Mouse (Mus musculus): Measurements from ENCODE around the gene Prdm1.
A peak's percentile ranks its signal among the peaks of the same experiment; 100 is the strongest.

The Prdm1 gene

DNA sequence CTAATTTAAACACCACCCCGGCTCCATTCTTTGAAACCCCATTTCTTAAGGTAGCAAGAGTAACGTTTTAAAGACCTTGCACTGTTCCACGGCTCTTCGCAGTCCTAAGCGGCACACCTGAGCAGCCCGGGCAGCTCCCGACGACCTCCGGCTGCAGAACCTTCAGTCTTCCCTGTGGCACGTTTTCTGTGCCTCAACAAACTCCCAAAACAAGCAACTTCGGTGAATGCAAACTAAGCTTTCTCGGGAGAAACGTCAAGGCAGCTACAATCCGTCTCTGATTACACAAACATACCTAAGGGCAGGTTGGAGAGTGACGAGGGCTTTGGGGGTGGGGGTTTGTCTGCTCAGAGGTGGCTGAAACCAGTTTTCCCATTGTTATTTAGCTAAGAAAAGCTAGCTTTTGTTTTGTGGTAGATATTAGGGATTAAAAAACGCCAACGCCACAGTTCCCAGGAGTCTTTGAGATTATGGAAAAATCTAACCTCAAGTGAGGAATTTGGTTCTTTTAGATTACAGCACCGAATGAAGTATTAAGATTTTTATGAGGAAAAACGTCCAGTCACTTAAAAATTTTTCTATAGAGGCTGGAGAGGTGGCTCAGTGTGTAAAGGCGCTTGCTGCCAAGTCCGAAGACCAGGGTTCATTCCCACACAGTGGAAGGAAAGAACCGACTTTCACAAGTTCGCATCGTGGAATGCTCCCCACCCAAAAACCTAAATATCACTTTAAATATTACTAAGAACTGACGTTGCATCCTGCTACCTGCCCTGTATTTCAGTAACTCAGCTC, at the start of gene Prdm1:
Gene Prdm1 (minus strand): TSS at position 211 of the 792 bp plus-strand sequence.
- peak; percentile 33 for DNase-seq

DNA sequence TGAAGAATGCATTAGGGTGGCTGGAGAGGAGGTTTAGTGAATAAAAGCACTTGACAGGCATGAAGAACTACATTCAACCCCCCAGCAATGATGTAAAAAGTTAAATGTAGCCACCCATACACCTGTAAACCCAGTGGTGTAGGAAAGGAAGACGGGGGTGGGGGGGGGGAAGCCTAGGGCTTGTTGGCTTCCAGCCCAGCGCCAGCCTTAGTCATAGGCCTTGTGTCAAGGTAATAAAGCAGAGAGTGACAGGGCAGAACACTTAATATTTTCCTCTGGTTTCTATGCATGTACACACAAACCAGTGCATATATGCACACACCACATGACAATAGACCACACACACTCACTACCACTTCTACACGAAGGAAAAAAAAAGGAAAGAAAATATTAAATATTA, 37.7 kb upstream of the Prdm1 start:
- DNase-seq: no peak

DNA sequence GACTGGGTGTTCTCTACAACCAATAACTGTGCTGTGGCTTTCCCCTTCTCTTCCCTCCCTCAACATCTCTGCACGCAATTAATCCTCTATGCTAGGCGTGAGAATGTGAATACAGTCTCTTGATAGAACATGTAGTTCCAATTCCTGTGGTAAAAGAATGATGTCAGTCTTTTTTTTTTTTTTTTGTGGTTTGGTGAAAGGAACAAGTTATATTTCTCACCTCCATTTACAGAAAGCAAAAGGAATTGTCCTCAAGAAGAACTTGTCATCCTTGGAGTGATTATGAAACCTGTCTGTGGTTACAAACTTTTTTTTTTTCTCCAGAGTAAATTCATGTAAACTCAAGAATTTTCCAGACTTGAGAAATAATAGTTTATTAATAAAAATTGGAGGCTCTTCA, 36.8 kb upstream of the Prdm1 start:
- no peak for DNase-seq

DNA sequence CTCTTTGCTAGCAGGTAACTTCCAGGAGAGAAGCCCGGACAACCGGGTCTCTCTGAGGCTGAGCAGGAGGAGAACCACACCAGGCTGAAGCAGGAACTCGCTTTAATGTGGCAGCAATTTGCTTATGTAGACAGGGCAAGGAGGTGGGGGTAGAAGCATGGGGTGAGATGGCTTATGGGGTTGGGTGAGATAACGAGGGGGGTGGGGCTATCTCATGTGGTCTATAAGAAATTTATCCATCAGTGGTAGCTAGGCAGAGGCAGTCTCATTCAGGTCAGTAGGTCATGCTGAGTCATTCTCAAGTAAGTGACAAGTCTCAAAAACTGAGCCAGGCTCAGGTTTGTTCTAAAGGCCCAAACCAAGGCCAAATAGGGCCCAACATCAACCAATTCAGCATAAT, 28.5 kb upstream of the Prdm1 start:
- DNase-seq: no peak

DNA sequence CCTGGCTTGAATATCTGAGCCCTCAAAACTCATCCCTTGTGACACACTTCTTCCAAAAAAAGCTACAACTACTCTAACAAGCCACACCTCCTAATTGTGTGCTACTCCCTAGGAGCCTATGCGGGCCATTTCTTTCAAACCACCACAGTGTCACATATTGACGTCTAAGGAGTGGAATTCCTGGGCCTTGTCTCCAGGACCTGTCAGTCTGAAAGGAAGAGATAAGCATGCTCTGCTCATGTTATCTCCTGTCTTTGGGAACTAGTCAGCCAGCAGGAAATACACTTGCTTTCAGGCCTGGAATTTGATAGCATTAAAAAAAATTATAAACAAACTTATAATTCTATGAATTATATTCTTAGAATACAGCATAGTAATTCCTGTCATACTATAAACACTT, 27.0 kb upstream of the Prdm1 start:
- no peak for DNase-seq

DNA sequence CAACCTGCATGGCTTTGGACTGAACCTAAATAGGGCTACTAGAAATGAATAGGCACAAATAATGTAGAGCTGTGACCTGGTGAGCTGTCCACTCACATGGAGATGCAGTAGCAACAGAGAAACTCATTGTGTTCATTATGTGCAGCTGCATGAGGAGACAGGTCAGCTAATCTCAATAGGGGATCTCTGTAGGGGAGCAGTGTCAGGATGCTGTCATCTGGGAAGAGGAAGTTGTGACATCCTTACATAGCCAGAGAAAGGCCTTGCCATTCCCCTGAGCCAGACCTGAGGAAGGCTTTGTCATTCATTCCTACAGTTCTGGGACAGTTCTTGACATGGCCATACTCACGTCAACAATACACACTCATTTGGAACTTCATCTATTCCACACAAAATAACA, 25.3 kb upstream of the Prdm1 start:
- no peak for DNase-seq

DNA sequence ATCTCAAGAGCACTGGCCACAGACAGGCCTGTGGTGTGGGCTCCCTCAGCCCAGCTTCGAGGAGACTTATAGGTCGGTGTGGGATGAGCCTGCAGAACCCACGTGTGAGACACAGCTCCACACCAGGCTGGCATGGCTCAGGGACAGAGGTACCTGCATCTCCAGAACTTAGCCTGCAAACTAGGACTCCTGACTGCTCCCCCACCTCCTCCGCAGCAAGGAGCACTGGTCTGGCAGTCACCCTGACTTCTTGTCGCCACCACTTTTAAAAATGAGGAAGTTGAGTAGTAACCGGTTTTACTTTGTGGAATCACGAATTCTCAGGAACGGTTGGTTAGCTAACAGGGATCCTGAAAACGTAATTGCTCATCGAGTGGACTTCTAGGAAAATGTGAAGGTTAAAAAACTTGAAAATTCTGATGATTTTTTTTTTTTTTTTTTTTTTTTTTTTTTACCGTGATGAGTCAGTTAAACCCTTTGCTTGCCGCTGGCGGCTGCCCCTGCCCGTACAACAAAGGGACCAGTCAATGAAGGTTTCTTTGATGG, 10.8 kb upstream of the Prdm1 start:
- DNase-seq: no peak

DNA sequence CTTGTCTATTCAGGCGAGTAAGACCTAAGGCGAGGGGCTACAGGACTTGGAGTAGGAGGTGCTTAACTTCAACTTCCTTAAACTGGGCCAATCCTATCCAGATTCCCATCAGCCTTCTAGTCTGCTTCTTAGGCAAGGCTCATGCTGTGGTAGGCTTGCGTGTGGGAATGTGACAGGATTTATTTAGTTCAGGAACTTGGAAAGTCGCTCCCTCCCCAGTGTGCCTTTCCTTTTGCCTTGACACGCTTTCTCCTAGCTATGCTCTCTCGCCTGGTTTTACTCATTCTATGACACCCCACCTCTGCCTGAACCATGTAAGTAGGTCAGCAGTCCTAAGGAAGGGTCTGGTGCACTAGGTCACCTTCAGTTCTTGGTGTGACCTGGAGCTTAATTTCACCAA, 9.8 kb upstream of the Prdm1 start:
- DNase-seq: no peak

DNA sequence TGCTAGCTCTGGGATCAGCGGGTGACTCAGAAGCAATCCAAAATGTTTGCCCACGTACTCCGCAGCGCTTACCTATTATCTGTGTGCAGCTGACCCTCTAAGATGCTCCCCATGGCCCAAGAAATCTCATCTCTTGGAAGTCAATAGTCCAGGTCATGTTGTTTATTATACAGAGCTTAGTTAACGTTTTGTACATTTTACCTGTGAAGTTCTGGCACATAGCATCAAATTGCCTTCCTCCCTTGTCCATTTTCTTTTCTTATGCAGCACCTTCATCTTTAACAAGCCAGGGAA, 1.7 kb upstream of the Prdm1 start:
- DNase-seq: no peak

DNA sequence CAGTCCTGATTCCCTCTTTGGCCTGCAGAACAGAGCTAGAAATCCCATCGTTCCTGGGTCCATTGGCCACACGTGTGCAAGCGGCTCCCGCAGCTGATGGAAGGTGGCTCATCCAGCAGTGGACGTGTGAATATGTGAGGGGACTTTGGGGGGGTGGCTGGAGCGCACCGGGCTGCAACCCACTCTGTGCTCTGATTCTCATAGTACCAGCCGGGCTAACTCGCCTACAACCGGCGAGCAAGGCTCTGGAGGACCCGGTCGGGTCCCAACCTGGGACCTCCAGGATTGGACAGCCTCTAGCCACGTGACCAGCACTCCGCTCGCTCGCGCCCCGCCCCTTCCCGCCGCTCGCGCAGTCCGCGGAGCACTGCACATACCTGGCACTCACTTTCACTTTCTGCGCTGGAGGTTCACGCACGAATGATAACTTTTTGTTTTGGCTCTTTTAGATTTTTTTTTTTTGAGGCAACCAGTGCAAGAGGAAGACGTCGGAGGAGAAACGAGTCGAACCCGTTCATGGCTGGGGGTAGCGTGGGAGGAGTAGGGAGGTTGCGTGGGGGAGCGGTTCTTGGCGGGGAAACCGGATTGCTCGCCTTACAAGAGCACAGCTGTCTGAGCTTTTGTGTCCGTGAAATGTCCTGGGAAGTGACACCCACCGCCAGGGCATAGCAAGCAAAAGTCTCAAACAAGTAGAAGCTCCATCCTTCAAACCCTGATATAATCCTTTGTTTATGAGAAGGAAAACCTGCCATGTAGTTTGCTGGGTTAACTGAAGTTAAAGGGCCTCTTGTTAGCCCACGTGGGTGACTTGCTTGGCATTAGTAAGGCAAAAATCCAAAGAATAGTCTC, 1.1 kb upstream of the Prdm1 start:
- peak; percentile 89 for DNase-seq

DNA sequence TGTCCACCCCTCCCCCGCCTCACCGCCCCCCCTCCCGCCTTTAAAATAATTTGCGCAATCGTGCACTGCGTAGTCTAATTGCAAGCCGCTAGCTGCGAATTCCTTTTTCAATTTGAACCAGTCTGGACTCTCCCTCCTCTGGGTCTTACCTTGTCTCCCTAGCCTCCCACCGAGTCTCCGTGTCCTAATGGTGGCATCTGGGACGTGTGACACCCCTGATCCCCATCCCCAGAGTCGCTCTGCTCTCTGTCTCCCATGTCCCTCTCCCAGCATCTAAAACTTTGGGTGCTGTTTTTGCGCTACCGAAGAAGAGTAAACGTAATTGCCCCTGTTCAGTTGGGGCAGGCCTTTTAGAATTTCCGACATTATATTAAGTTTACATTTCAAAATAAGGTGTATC, 650 bp downstream of the Prdm1 start:
- DNase-seq: peak; percentile 19

DNA sequence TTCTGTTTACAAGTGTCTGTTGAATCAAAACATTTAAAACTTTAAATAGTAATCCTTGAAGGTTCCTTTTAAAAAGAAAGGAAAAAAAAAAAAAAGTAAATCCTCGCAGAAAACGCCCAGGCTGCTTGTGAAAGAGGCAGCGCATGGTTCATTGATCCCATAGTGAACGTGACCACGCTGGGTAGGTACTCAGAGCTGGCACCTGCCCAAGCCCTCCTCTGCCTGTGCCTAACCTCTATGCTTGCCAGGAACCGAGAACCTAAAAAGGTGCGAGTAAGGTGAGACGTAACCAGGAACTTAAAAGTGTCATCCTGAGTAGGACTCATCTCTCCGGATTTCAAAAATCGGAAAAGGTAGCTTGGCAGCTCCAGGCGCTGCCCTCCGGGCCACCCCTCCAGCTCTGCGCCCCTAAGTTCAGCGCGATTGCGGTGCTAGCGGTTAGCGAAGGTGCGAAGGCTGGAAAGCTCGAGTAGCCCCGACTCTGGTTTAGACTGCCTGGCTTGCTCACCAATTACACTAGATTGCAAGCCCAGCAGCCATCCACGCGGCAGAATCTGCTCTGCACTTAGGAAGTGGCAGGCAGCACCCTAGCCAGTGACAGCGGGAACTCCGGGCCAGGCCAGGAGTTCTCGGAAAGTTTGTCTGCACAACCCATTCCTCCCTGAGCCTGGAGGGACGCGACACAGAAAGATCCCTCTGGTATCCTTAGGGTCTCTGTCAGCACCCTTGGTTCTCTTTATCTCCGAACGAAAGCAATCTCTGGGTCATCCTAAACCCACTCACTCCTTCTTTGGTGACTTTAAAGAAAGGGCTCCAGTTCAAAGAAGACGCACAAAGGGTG, 1.3 kb downstream of the Prdm1 start:
- peak; percentile 65 for DNase-seq

DNA sequence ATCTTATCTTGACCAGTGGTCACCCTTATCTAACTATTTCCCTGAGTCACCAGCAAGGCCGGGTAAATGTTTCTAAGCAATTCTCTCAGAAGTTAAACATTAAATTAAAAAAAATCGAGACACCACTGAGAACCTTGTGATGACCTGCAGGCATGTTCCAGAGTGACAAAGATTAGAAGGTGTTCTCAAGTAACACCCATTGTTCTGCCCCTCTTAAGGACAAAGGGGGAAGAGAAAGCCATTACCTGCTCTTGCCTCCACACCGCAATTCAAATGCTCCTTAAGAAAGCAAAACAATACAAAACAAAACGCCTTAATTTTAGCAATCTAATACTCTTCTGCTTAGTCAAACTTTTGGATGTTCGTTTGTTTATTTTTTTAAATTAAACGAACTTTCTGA, 8.1 kb downstream of the Prdm1 start:
- DNase-seq: no peak

DNA sequence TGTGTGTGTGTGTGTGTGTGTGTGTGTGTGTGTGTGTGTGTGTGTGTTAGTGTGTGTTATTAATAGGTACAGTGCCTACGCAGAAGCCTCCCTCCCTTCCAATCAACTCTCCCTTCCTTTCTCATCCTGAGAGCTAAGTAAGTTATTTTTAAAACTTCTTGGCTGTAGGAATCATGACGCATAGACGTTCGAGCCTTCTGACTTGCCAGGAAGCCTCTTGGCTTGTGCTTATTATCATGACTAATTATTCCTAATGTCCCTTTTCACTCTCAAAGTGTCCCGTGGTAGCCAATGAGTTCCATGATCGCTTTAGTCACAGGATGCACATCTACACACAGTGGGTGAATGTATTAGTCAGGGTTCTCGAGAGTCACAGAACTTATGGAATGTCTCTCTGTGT, 9.7 kb downstream of the Prdm1 start:
- no peak for DNase-seq

DNA sequence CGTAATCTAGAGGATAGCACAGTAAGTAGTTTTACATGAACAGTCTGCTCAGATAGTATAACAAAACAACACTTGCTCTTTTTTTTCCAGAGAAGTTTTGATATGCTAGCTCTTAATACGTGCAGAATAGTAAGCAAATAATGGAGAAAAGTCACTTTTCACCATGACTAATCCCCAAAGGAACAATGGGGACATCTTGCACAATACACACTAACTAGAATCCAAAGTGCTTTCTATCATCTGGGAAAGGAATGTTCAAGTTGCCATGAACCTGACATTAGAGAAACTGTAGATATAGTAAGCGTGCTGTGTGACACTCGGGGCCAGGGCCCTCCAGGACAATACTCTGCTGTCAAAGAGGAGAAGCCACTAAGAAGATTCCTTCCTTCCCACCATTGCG, 15.2 kb downstream of the Prdm1 start:
- DNase-seq: no peak

DNA sequence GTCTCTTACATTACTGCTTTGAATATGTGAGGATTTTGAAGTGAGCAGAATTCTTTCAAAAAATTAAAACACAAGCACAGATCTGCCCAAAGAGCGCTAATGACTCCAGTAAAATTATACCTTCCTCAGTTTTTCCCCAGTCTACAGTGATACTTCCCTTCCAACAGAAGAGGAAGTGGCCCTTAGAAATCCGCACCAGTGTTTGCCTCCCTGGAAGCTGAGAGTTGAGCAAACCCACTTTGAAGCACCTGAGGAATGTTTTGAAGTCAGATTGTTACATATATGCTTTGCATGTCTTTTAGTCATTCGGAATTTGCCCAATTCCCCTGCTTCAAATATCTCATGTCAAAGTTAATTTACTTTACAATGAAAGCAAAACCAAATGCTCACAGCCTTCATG, 17.3 kb downstream of the Prdm1 start:
- no peak for DNase-seq

DNA sequence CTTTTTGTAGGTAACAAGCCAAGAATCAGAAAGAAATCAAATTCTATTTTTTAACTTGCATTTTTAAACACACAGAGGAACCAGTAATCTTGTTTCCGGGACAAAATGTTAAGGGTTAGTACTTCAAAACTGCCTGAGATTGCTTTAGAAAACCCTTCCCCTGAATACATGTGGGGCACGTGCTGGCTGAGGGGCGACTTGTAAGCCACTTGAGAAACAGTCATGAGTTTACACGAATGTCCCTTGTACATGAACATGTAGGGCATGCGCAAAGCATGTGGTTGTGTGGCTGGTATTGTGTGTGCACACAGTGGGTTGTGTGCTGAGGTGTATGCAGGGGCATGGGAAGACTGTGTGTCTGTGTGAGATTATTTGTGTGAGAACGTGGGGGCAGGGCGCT, 19.7 kb downstream of the Prdm1 start:
- DNase-seq: no peak

DNA sequence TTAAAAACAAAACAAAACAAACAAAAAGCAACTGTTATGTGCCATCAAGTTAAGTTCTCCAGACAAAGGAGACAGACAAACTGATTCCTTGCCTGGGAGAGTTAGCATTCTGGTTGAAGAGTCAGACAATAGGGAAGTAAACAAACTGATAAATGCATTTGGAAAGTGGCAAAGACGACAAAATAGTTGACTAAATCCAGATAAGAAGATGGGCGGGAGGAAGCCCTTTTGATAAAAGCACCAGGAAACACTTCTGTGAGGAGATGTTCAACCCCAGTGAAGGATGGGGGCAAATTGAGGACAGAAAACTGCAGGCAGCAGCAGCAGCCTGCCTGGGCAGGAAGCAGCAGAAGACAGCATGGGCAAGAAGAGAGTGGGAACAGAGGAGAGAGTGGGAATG, 20.3 kb downstream of the Prdm1 start:
- no peak for DNase-seq

DNA sequence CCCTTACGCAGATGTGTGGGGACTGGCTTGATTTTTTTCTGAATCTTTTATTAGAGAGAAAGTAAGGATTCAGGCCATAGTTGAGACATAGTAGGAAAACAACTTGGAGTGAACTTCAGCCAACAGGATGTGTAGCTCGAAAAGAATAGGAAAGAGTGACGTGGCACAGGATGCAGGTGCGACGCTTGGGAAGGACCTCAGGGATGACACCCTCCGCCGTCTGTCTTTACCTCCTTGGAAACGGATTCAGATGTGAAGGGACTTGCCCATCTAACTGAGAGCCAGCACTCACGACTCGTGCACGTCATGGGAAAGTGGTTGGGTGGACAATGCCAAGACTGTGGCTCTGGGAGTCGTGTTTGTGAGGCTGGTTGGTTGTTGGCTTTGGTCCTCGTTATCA, 25.4 kb downstream of the Prdm1 start:
- no peak for DNase-seq

DNA sequence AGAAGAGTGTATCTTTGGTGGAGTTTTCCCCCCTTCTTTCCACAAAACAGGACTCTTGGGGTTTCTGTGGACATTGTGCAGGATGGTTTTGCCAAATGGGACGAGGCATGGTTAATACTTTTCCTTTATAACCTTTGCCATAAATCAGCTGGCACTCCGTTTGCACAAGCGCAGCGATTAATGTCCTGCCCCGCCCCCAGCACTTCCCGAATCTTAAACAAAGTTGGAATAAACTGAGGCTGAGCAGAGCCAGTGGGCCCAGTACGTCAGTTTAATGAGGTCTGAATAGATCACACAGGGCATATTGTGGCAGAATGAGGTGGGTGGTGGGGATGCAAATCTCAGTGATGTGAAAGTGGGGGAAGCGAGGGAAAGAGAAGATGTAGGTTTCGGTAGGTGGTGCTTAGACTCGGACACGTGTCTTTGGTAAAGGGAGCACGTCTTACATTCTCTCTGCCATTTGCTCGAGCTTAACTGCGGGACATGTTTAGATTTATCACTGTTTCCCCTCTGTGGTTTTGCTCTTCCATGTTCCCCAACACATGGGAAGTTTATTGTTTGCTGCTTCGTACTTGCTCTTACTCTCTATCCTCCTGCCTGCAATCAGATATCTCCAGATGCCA, 28.3 kb downstream of the Prdm1 start:
- no peak for DNase-seq

DNA sequence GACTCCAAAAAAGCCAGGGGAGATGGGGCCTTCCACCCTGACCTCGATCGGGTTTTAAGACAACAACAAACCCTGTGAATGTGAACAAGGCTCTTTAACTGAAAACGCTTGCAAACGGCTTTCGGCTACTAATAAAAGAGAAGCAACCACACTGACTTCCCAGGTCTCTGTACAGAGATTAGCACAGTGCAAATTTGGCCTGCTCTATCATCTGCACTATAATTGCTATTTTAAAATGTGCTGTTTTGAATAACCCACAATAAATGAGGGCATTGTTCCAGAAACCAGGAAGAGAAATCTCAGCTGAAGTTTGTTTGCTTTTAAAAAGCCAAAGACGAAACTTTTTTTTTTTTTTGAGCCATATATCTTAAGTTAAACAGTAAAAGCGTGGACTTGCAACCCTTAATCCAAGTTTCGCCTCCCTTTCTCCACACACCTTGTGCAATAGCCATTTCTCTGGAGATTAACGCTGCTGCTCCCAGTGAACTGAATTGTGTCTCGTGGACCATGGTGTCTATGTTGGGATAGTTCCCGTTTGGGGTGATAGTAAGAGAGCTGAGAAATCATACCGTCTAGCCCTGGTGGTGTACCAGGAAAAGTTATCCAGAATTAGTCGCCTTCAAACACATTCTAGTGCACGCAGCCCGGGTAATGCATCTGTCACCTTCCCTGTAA, 34.3 kb downstream of the Prdm1 start:
- DNase-seq: no peak

DNA sequence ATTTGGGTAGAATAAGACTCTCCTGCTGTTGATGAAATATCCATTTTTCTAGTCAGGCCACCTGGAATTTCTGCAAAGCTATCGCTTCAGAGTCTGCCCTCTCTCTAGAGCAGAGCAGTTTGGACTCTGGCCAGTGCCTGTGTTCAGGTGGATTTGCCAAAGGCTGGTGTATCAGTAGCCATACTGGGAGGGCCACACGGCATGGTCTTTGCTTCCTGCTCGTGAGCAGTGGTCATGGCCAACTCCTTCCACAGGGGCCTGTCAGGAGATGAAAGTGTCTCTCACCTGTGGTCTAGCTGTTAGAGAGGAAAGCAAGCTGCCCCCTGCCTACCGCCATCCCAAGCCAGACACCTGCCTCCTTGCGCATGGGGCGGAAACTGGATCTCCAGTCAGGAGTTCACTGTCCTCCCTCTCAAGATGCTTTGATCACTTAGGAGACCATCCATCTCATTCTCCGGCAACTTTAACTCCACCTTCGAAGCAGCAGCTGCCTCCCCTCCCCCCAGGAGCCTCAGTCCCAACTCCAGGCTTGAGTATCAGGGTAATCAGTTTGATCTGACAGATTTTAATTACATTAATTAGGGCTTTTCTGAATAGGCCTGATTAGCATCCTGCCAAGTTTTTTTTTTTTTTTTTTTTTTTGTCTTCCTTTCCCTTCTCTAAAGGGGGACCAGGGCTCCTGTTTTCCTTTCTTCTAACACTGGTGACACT, 35.3 kb downstream of the Prdm1 start:
- peak; percentile 54 for DNase-seq
